ENCODE assay signal across 8 mouse cellular contexts in genomic region chr6:38636852-38637618, GRCm38 (mm10). TPM values are rescaled to one million over a fixed set of nuclear protein-coding genes. Genes with fewer than 3 reads are reported as not detected.
DNase-seq lines count a peak whose midpoint lies in the region; ATAC-seq and TF ChIP-seq lines count a peak whose summit lies in the region.

Gene Klrg2 (minus strand): TSS chr6:38637242.

- TF ChIP-seq CTCF in olfactory bulb, adult 2 months (IDR thresholded peaks at IDR 0.05; ENCODE audit: insufficient read depth, low read depth, low read length) = no peak

- H3K27ac ChIP-seq in embryonic facial prominence, embryonic 11.5 days (replicated peaks; ENCODE audit: low read depth, low read length) = no peak within 1 kb of the TSS
- no peak within 1 kb of the TSS for H3K27ac ChIP-seq in lung, embryonic 15.5 days
- no peak within 1 kb of the TSS for H3K27ac ChIP-seq in olfactory bulb, adult 2 months (ENCODE audit: insufficient read depth, low read depth, low read length)

- H3K4me1 ChIP-seq in embryonic facial prominence, embryonic 11.5 days (ENCODE audit: control insufficient read depth, insufficient read depth, low read length) = peaks cover 5% of the 10 kb centered on the region
- peaks cover 23% of the 10 kb centered on the region for H3K4me1 ChIP-seq in lung, embryonic 15.5 days
- peaks cover 17% of the 10 kb centered on the region for H3K4me1 ChIP-seq in olfactory bulb, adult 2 months (ENCODE audit: control insufficient read depth, insufficient read depth, low read length)

- 2% methylated on average over 56 of the region's 60 CpGs for WGBS in embryonic facial prominence, embryonic 11.5 days
- 1% methylated on average over 60 of the region's 60 CpGs for WGBS in lung, embryonic 15.5 days
- 1% methylated on average over 60 of the region's 60 CpGs for WGBS in olfactory bulb, adult 2 months

- DNase-seq in 416B (ENCODE audit: low read depth) = peak; percentile 82
- peak; percentile 83 for DNase-seq in Muller cell, postnatal 12 days (ENCODE audit: inconsistent ontology term)
- peak; percentile 60 for DNase-seq in embryonic facial prominence, embryonic 11.5 days (ENCODE audit: low spot score)
- DNase-seq in heart, adult 9 months (ENCODE audit: low spot score in 2 of 2) = peak; percentile 70 to 80
- DNase-seq in kidney, adult 8-10 months = peak; percentile 59 to 66
- peak; percentile 44 for DNase-seq in yolk sac, embryonic 10.5 days (ENCODE audit: low spot score)

- TF ChIP-seq POLR2A in olfactory bulb, adult 2 months (IDR thresholded peaks at IDR 0.05; ENCODE audit: insufficient read depth, low read depth, low read length) = no peak

- no peaks in the 10 kb centered on the region for H3K36me3 ChIP-seq in embryonic facial prominence, embryonic 11.5 days (replicated peaks; ENCODE audit: control insufficient read depth, insufficient read depth, low read depth, low read length)
- H3K36me3 ChIP-seq in lung, embryonic 15.5 days = no peaks in the 10 kb centered on the region

- H3K9ac ChIP-seq in embryonic facial prominence, embryonic 11.5 days (replicated peaks; ENCODE audit: low read length) = peak within 1 kb of the TSS; percentile 39
- H3K9ac ChIP-seq in lung, embryonic 15.5 days = peak within 1 kb of the TSS; percentile 47

- H3K27me3 ChIP-seq in embryonic facial prominence, embryonic 11.5 days (ENCODE audit: control insufficient read depth, insufficient read depth, low read length) = peaks cover 46% of the 10 kb centered on the region
- H3K27me3 ChIP-seq in lung, embryonic 15.5 days = peaks cover 87% of the 10 kb centered on the region

- peak within 1 kb of the TSS; percentile 99 for H3K4me2 ChIP-seq in embryonic facial prominence, embryonic 11.5 days (ENCODE audit: low read depth, low read length)
- H3K4me2 ChIP-seq in lung, embryonic 15.5 days = peak within 1 kb of the TSS; percentile 100

- no peaks in the 10 kb centered on the region for H3K9me3 ChIP-seq in embryonic facial prominence, embryonic 11.5 days (replicated peaks; ENCODE audit: control insufficient read depth, low read length)
- H3K9me3 ChIP-seq in lung, embryonic 15.5 days = no peaks in the 10 kb centered on the region

- peak within 1 kb of the TSS; percentile 51 for H3K4me3 ChIP-seq in embryonic facial prominence, embryonic 11.5 days (ENCODE audit: low read depth, low read length)
- peak within 1 kb of the TSS; percentile 53 for H3K4me3 ChIP-seq in lung, embryonic 15.5 days
- peak within 1 kb of the TSS; percentile 47 for H3K4me3 ChIP-seq in olfactory bulb, adult 2 months (ENCODE audit: insufficient read depth, low read depth, low read length)

- peak; percentile 70 for ATAC-seq in embryonic facial prominence, embryonic 11.5 days (replicated peaks; ENCODE audit: insufficient number of reproducible peaks, low FRiP score, low TSS enrichment, low read depth)
- ATAC-seq in lung, embryonic 15.5 days (ENCODE audit: borderline replicate concordance, extremely low read depth, low FRiP score, low TSS enrichment) = peak; percentile 77

RNA-seq across cellular contexts. Expression of gene Klrg2, which starts in this region (rescaled TPM):
- polyA plus RNA-seq in embryonic facial prominence, embryonic 11.5 days (2014; fragmentation: Nextera tagmentation; extraction: Ambion mirVana) = 0.08 and 0.21 TPM in 2 replicates
- polyA plus RNA-seq in lung, embryonic 15.5 days (2015; fragmentation: Nextera tagmentation; extraction: Ambion mirVana) = 0.15 and 0.24 TPM in 2 replicates
- polyA plus RNA-seq in olfactory bulb, adult 2 months (2012; ENCODE audit: insufficient read depth, insufficient read length, low replicate concordance, missing spikeins) = not detected in 2 replicates

Comparison
In these comparisons a context has a peak if more than half of its experiments do, and no peak if none do; other contexts are left out.
1. Peak in DNase-seq, ATAC-seq, H3K4me3 ChIP-seq, H3K9ac ChIP-seq and H3K4me2 ChIP-seq in embryonic facial prominence, embryonic 11.5 days; RNA of the gene not detected or under 1 TPM.
2. Peak in ATAC-seq, H3K4me3 ChIP-seq, H3K9ac ChIP-seq and H3K4me2 ChIP-seq in lung, embryonic 15.5 days; RNA of the gene not detected or under 1 TPM.